Mouse (Mus musculus): Measurements from ENCODE around the gene Hdac5. TPM values are rescaled to one million over a fixed set of nuclear protein-coding genes. Genes with fewer than 3 reads are reported as not detected.

Hdac5 gene
- 54.3 and 58.9 TPM in 2 replicates for polyA plus RNA-seq (2015; fragmentation: Nextera tagmentation; extraction: Ambion mirVana)

DNA sequence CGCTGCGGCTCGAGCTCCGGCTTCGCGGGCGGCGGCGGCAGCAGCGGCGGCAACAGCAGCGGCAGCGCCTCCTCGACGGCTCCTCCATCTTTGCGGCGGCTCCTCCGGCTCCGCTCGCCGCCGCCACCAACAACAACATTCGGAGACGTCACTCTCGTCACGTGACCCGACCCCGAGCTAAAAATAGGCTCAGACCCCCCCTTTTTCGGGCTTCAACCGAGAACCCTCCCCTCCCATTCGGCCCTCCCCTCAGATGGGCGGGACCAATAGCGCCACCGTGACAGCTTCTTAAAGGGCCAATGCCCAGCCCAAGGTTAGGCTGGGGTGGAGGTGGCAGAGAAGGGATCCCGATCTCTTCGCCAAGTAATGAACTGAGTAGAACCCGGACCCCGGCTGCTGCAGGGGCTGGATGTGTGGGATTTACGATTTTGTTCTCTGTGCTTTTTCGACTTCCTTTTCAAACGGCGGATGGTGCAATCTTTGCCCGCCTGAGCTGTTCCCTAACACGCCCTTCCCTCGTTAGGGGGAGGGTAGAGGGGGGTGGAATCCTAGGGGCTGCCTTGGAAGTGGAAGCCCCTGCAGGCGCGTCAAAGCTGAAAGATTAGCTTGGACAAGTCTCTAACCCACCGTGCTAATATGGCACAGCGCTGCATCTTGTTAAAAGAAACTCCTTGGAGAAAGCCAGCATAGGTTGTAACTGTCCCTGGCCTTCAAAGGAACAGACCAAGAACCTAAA, at the start of gene Hdac5:
Gene Hdac5 (minus strand): TSS at position 161 of the 736 bp plus-strand sequence.

DNA sequence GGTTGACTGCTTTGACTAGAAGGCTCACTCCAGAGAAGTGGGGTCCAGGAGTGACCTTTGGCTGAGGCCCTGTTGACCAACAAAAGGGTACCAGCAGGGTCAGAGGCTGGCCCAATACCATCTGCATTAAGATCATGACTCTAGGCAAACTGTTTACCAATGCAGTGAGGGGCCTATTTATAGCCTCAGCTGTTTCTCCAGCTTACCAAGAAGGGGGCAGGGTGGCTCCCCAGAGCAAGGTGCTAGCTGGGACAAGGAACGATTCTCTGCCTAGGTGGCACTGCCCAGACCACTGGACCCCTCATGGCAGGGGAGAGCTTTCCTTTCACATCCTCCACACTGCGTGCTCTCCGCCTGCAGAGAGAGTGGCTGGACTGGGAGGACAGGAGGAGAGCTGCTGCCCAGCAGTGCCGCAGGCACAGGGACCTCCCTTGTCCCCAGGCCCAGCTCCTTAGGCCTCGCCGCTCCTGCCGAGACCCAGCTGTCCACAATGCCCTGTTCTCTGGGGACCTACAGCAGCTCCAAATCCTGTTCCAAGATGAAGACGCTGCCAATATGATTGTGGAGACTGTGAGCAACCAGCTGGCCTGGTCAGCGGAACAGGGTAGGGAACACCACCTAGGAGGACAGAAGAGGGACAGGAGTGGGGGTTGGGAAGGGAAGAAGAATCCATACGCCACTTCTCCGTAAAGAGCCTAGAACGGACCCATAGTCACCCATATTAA, 38.7 kb upstream of the Hdac5 start, which contains the start of gene Asb16:
Gene Asb16 (plus strand): TSS at position 224 of the 725 bp plus-strand sequence.

DNA sequence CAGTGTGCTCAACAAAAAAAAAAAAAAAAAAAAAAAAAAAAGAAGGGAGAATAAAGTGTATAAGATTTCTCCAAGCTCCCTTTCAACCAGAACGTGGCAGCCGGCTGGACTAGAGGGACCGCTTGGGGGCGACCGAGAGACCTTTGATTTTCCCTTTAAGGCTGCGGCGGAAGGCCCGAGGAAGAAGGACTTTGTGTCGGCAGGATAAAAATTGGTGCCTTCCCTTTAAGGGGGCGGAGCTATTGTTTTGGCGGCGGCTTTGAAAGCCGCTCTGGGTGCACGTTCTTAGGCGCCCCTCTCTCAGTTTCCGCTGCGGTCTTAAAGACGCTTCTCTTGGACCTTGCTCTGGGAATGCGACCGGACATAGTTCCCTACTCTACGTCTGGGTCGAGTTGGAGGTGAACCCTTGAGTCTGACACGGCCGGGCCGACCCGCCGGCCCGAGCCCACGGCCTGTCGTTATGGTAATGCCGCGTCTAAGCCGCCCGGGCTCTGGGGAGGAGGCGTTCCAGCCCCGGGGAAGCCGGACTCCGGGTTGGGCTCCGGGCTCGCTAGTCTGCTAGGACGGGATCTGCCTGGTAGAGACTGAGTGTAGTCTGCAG, 18.8 kb upstream of the Hdac5 start, which contains the start of gene BC030867:
Gene BC030867 (plus strand): TSS at position 253 of the 601 bp plus-strand sequence.

DNA sequence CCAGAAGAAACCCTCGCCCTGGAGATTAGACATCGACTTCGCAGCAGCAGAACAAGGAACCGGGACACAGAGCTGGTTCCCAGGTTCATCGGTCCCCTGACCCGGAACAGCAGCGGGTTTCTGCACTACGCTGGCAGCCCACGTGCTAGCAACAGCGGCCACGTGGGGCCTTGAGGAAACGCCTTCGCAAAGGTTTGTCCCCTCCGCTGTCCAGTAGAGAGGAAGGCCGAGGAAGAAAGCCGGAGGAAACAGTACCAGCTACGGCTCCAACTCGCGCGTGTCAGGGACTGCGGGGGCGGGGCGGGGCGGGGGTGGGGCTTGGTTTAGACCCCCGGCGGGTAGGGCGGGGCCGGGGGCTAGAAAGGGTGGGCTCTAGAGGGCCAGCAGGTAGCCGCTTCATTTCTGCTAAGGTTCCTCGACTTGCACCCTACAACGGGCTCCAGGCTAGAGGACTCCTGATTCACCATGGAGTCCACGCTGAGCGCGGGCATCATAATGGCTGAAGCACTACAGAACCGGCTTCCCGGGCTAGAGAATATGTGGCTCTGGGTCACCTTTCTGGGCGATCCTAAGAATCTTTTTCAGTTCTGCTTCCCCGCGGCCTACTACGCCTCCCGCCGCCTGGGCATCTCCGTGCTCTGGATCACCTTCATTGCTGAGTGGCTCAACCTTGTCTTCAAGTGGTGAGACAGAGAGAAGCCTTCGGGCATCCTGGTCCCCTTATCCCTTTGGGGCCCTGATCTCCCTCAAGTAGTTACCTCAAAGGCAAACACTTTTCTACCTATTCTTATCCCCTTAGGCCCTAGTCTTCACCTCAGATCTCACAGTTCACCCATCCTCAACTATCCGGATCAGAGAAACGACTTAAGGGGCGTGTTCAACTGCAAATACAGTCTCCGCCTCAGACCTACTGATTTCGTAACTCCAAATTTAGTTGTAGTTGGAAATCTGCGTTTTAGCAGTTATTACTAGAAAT, 40.2 kb downstream of the Hdac5 start, which contains the start of gene G6pc3:
Gene G6pc3 (plus strand): TSS at position 160 of the 976 bp plus-strand sequence.

DNA sequence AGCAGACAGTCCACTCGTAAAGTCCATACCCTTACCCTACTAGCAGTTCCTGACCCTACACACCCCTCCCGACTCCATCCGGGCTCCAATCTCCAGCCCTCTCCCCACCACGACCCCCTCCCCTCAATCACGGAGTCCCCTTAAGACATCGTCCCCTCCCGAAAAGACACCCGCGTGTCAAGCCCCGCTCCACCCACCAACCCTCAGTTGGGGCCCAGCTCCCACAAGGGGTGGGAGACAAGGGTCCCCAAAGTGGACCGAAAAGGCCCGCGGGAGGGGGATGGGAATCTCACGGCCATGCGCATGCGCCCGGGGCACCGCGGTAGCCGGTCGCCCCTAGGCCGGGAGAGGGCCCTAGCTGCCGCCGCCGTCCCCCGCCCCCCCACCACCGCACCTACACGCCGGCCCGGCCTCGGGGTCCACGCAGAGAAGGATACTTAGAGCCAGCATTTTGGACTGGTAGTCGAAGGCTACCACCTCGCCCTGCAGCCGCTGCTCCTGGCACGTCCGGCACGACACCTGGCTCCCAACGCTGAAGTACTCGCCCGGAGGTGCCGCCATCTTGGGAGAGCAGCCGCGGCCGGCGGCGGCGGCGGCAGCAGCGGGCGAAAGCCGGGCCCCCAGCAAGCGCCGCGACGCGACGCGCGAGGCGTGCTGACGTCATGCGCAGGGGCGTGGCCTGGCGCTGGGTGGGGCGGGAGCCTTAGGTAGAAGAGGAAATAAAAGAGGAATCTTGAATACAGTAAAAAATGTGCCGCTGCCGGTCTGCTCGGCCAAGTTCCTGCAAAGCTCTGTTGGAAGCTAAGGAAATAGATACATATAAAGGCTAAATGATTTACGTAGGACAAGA, 45.1 kb downstream of the Hdac5 start, which contains the start of gene Lsm12:
Gene Lsm12 (minus strand): TSS at position 651 of the 850 bp plus-strand sequence.

DNA sequence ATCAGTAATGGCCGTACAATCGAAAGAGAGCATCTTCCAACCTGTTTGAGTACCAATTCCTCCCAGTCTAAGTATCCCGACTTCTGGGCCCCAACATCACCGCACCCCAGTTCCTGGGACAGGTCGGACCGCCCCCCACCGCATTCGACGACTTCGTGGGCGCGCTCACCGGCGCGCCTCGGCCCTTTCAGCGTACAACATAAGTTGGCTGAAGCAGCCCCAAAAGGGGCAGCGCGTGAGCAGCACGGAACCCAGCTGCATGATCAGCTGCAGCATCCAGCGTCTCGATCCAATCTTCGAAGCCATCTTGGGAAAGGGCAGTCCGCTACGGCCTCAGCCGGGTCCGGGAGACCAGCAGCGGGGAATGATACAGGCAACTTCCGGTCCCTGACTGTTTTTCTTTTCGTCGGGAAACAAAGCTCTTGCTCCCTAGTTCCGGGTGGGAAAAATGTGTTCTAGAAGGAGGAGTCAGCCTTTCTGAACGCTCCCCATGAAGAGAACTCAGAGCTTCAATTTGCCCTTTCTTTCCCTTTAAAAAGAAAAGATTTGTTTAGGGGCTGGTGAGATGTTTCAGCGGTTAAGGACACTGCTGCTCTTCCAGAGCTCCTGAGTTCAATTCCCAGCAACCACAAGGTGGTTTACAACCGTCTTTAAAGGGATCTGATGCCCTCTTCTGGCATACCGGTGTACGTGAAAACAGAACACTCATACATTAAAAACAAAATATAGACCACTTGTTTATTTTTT, 73.8 kb downstream of the Hdac5 start, which contains the start of gene Tmem101:
Gene Tmem101 (minus strand): TSS at position 366 of the 747 bp plus-strand sequence.

DNA sequence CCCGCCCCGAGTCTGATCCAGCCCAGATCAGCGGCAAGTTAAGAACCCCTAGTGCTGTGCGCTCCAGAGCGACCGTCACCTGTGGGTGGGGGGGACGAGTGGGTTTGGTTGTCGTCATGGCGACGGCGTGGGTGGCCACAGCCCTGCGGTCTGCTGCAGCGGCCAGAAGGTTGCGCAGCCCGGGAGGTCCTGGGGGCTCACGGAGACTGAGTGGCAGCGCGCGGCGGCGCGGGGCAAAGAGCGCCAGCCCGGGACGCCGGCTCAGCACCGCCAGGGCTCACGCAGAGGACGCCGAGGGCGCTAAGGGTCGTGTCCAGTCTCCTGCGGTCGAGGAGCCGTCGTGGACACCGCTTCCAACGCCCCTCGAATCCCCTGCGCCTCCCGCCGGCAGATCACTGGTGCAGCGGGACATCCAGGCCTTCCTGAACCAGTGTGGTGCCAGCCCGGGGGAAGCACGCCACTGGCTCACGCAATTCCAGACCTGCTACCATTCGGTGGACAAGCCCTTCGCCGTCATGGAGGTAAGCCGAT, 84.4 kb downstream of the Hdac5 start, which contains the start of gene Nags:
Gene Nags (plus strand): TSS at position 43 of the 531 bp plus-strand sequence.

Small RNA genes lying within 50 kb of the gene (microRNA-seq; reads per million reads assigned to microRNA genes)
- gene Mir8101 (ENCODE audit: borderline replicate concordance, insufficient number of aligned reads): 1.8 reads per million

Other genes starting within 250 kb of the Hdac5 start
- gene Cfap97d1, start 245.9 kb downstream of the Hdac5 start, polyA plus RNA-seq (2015; fragmentation: Nextera tagmentation; extraction: Ambion mirVana): not detected in 2 replicates
- 31.6 and 37.9 TPM in 2 replicates for gene Dusp3, start 243.2 kb downstream of the Hdac5 start, polyA plus RNA-seq (2015; fragmentation: Nextera tagmentation; extraction: Ambion mirVana)
- gene Mpp3, start 201.7 kb downstream of the Hdac5 start, polyA plus RNA-seq (2015; fragmentation: Nextera tagmentation; extraction: Ambion mirVana): 12.3 and 13.8 TPM in 2 replicates
- 3.1 and 5.1 TPM in 2 replicates for gene Cd300lg, start 188.7 kb downstream of the Hdac5 start, polyA plus RNA-seq (2015; fragmentation: Nextera tagmentation; extraction: Ambion mirVana)
- 5.0 and 6.1 TPM in 2 replicates for gene Mpp2, start 141.7 kb downstream of the Hdac5 start, polyA plus RNA-seq (2015; fragmentation: Nextera tagmentation; extraction: Ambion mirVana)
- 0.28 TPM in 1 of 2 replicates, not detected in the other for gene Ppy, start 128.8 kb downstream of the Hdac5 start, polyA plus RNA-seq (2015; fragmentation: Nextera tagmentation; extraction: Ambion mirVana)
- 0.33 and 0.37 TPM in 2 replicates for gene Pyy, start 122.3 kb downstream of the Hdac5 start, polyA plus RNA-seq (2015; fragmentation: Nextera tagmentation; extraction: Ambion mirVana)
- 0.43 and 0.77 TPM in 2 replicates for gene Nags, start 84.7 kb downstream of the Hdac5 start, polyA plus RNA-seq (2015; fragmentation: Nextera tagmentation; extraction: Ambion mirVana)
- 16.8 and 23.9 TPM in 2 replicates for gene Tmem101, start 73.8 kb downstream of the Hdac5 start, polyA plus RNA-seq (2015; fragmentation: Nextera tagmentation; extraction: Ambion mirVana)
- gene Lsm12, start 44.9 kb downstream of the Hdac5 start, polyA plus RNA-seq (2015; fragmentation: Nextera tagmentation; extraction: Ambion mirVana): 68.2 and 91.7 TPM in 2 replicates
- gene G6pc3, start 40.5 kb downstream of the Hdac5 start, polyA plus RNA-seq (2015; fragmentation: Nextera tagmentation; extraction: Ambion mirVana): 28.6 and 70.2 TPM in 2 replicates
- 2.7 and 3.6 TPM in 2 replicates for gene BC030867, start 18.7 kb upstream of the Hdac5 start, polyA plus RNA-seq (2015; fragmentation: Nextera tagmentation; extraction: Ambion mirVana)
- gene Asb16, start 38.6 kb upstream of the Hdac5 start, polyA plus RNA-seq (2015; fragmentation: Nextera tagmentation; extraction: Ambion mirVana): 0.04 TPM in 1 of 2 replicates, not detected in the other
- gene Tmub2, start 54.8 kb upstream of the Hdac5 start, polyA plus RNA-seq (2015; fragmentation: Nextera tagmentation; extraction: Ambion mirVana): 41.2 and 54.1 TPM in 2 replicates
- 7.6 and 8.0 TPM in 2 replicates for gene Atxn7l3, start 66.5 kb upstream of the Hdac5 start, polyA plus RNA-seq (2015; fragmentation: Nextera tagmentation; extraction: Ambion mirVana)
- gene Ubtf, start 89.6 kb upstream of the Hdac5 start, polyA plus RNA-seq (2015; fragmentation: Nextera tagmentation; extraction: Ambion mirVana): 51.6 and 62.7 TPM in 2 replicates
- gene Slc4a1, start 136.0 kb upstream of the Hdac5 start, polyA plus RNA-seq (2015; fragmentation: Nextera tagmentation; extraction: Ambion mirVana): 15.4 and 17.7 TPM in 2 replicates
- 38.2 and 52.7 TPM in 2 replicates for gene Rundc3a, start 163.2 kb upstream of the Hdac5 start, polyA plus RNA-seq (2015; fragmentation: Nextera tagmentation; extraction: Ambion mirVana)
- gene Slc25a39, start 177.8 kb upstream of the Hdac5 start, polyA plus RNA-seq (2015; fragmentation: Nextera tagmentation; extraction: Ambion mirVana): 201 and 336 TPM in 2 replicates
- 180 and 237 TPM in 2 replicates for gene Grn, start 200.1 kb upstream of the Hdac5 start, polyA plus RNA-seq (2015; fragmentation: Nextera tagmentation; extraction: Ambion mirVana)
- gene Fam171a2, start 217.5 kb upstream of the Hdac5 start, polyA plus RNA-seq (2015; fragmentation: Nextera tagmentation; extraction: Ambion mirVana): 5.4 and 8.2 TPM in 2 replicates
- 10.6 and 15.9 TPM in 2 replicates for gene Itga2b, start 240.0 kb upstream of the Hdac5 start, polyA plus RNA-seq (2015; fragmentation: Nextera tagmentation; extraction: Ambion mirVana)